Mouse (Mus musculus) spleen, postnatal 14 days (tissue): ENCODE measurements around the gene Naa10.

Experiments
- DNase-seq, 2 experiments: peaks; one replicate each; pipeline ENCODE4 v3.0.0; 2021 to 2022; ENCODE audit warnings: low spot score in 2 of 2

The Naa10 gene

DNA sequence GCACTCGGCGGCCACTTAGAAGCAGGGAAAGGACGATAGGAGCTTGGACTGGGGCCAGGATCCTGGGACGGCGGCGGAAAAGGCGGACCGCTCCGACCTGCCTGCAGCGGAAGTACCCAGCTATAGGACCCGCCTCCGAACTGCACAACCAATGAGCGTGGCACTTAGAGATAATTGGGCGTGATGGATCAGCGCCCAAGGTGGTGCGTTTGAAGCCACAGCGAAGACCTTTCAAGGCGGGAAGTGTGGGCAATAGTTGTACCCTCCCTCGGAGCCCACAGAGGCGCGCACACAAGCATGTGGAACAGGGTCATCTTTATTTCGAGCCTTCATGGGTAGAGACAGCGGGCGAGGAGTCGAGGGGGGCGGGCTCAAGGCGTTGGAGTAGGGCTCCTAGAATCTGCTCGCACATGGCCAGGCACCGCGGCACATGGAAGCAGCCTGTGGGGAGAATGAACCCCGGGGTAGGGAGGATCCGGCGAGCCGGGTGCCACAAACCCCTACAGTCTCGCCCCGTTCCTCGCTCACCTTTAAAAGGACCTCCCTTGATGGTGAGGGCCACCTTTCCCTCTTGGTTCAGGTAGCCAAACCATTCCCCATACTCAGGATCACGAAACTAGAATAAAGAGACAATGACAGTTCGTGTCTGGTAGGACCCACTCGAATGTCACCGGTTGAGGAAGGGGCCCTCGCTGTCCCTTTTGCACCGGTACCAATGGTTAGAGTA lies at the start of gene Naa10, which contains the start of gene Arhgap4:
Gene Naa10, minus strand, starts transcription at position 122 of the 727 bp plus-strand sequence.
Gene Arhgap4, minus strand, starts transcription at position 48 of the 727 bp plus-strand sequence.
- peak; percentile 70 to 77 for DNase-seq

DNA sequence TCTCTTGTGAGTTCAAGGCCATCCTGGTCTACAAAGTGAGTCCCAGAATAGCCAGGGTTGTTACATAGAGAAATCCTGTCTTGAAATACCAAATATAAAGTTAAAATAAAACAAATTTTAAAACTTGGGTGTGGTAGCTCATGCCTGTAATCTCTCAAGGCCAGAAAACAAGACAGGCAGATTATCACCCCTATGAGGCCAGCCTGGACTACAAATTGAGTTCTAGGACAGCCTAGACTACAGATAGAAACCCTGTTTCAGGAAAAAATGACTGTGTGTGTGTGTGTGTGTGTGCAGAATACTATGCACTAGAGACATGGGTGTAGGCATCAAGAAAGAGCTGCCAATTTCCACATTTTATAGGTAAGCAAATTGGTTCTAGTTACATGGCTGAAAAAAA lies 49.0 kb upstream of the Naa10 start:
- no peak for DNase-seq

- DNase-seq: no peak
Observed at GRCm38 (mm10) chrX:73969729-73970128, 48.0 kb upstream of the Naa10 start.

GRCm38 (mm10) chrX:73969167-73969566 lies 47.4 kb upstream of the Naa10 start:
- DNase-seq: no peak

DNA sequence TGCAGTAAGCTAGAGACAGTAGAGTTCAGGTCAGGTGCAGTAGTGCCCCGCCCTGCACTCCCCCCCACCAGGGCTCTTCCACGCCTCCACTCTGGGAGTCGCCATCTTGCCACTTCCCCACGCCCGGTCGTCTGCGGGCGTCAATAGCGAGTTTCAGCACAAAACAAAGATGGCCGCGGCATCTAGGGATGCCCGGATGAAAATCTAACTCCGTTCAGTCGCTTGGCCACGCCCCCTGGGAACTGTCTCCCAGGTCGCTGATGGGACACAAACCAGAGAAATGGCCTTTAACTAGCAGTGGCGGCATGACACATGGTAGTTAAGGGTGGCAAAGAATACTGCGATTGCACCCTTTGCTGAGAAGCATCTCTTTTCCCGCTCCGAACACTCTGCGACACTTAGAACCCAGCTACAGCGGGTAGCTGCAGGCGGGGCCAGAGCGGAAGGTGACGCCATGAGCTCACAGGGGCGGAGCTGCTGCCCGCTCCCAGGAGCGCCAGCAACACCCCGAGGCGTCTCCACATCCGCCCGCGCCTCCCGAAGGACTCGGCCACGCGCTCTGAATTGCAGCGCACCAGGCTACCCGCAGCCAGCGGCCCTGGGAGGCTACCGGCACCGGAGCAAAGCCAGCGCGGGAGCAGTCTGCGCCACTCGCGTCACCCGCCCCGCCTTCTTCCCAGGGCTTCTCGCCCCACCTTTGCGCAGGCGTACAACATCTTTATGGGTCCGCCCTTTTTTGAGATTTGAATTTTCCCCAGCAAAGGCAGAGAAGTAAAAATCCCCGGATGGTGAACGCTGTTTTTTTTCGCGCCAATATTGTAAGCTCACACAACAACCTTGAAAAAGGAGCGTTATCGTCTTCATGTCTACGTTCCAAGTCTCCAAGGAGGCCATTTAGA lies 45.7 kb upstream of the Naa10 start:
- DNase-seq: peak; percentile 68 to 74

GRCm38 (mm10) chrX:73966248-73967176 lies 44.8 kb upstream of the Naa10 start, which contains the start of gene Hcfc1:
Gene Hcfc1, minus strand, starts transcription at chrX:73966357.
- DNase-seq: peak; percentile 75 to 78

DNA sequence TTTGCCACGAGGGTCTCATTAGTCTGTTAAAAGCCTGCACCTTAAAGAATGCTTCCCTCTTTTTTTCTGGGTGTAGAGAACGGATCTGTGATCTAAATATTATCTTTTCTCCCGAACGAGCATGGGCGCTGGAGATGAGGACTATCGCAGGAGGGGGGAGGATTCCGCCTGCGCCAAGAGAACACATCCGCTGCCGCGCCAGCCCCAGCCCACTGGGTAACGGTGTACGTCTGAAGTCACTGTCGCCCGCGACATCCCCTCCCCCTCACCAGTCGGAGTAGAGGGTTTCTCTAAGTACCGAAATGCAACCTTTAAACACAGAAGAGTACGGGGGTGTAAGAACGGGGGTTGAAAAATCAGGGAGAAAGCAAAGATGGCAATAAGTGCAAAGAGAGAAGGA lies 43.6 kb upstream of the Naa10 start:
- DNase-seq: peak; percentile 23 to 41

GRCm38 (mm10) chrX:73964363-73964762 lies 42.6 kb upstream of the Naa10 start:
- DNase-seq: peak in 1 of 2 experiments; percentile 13

DNA sequence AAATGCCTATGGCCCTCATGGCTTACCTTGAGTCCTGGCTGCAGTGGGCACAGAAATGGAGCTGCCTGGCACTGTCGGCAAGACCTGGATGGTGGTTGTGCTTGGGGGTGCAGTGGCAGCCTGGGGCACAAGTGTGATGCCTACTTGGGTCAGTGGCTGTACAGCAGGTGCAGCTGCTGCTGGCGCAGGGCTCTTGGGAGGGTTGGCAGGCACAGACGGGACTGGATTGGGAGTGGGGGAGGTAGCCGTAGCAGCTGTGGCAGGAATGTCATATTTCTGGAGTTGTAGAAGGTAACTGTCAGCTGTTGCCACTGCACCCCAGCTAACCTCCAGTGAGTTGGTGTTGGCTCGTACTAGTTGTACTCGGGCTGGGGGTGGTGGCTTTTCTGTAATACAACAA lies 33.2 kb upstream of the Naa10 start:
- no peak for DNase-seq

DNA sequence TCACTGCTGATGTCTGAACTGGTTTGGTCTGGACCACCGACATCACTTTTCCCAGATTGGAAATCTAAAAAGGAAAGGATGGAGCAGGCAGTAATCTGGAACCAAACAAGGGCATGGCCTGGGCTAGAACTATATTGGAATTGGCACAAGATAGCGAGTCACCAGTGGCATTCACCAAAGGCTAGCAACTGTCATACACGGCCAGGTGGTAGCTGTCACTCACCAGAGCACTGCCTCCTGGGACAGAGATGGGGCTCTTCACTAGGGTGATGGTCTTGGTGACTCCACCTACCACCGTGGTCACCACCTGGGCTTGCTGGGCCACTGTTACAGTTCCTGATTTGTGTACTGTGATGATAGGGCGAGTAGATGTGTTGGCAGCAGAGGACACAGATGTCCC lies 30.9 kb upstream of the Naa10 start:
- no peak for DNase-seq

DNA sequence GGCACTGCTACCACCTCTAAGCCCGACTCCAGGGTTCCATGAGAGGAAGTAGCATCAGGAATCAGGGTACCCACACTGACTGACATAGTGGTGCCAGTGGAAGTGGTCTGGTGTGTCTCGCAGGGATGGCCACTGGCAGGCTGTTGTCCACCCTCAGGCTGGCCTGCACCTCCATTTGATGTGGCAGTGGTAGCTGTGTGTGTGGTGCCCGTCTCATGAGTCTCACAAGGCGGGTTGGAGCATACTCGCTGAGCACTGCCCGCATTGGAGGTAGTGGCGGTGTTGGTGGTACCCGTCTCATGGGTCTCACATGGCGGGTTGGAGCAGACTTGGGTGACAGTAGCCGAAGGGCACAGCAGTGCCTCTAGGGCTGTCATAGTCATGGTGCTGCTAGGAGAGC lies 27.6 kb upstream of the Naa10 start:
- no peak for DNase-seq

- peak; percentile 12 to 50 for DNase-seq
Observed at GRCm38 (mm10) chrX:73948647-73949046, 26.9 kb upstream of the Naa10 start.

DNA sequence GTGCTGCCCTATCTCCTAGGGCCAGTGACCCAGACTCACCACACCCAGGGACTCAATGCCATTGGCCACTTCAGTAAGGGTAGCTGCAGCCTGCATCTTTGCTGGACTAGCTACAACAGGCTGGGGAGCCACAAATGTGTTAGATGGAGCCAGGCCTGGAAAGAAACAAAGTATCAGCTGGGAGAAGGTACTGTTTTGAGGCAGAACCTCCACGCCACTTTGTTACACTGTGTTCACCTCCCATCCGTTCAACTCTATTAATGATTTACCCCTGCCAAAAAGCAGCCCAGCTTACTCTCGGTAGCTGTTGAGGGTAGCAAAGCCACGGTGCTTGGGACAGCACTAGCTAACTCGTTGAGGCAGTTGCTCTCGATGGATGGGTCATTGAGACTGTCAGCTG lies 25.2 kb upstream of the Naa10 start:
- DNase-seq: no peak

DNA sequence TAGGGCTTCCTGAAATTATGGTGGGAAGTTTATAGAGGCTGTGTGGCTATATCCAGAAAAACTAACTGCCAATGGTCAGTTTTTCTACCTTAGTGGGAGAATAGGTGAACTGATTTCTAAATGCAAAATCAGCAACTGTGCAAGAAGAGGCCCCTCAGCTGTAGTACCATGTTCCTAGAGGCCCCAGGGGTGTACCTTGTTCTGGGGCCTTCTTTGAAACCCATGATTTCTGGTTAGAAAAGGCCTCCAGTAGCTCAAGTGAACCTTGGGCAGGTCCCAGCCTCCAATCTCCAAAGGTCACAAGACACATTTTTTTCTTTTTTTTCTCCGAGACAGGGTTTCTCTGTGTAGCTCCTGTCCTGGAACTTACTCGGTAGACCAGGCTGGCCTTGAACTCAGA lies 20.6 kb upstream of the Naa10 start:
- no peak for DNase-seq

GRCm38 (mm10) chrX:73941860-73942259 lies 20.1 kb upstream of the Naa10 start:
- no peak for DNase-seq

GRCm38 (mm10) chrX:73931871-73932270 lies 10.1 kb upstream of the Naa10 start:
- DNase-seq: no peak

DNA sequence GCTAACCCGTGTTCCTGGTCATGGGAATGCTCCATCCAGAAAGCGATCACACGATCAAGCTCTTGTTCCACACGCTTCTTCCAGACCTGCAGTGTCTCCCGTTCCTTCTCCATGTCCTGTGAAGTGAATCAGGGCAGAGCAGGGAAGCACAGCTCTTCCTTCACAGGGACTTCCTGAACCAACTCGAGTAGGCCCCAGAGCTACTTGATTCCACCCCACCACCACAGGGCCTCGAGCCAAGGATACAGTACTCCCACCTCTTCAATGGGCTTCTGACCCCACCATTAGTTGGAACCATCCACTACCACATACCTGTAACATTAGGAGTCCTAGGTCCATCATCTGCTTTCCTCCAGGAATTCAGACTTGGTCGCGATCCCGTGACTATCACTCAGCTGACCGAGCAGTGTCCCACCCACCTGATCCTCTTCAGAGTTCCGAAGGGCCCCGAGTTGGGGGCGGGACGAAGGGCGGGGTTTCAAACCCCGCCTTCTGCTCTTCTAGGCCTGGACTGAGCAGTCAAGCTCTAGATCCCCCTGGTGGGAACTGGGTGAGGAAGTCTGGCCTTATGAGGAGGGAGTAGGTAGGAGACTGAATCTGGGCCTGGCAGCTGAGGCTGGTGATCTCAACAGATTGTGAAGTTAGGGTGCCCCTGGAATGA lies 8.8 kb upstream of the Naa10 start, which contains the start of gene Renbp:
Gene Renbp, minus strand, starts transcription at position 449 of the 661 bp plus-strand sequence.
- peak; percentile 14 to 30 for DNase-seq

GRCm38 (mm10) chrX:73922550-73922882 lies 772 bp upstream of the Naa10 start:
- no peak for DNase-seq

DNA sequence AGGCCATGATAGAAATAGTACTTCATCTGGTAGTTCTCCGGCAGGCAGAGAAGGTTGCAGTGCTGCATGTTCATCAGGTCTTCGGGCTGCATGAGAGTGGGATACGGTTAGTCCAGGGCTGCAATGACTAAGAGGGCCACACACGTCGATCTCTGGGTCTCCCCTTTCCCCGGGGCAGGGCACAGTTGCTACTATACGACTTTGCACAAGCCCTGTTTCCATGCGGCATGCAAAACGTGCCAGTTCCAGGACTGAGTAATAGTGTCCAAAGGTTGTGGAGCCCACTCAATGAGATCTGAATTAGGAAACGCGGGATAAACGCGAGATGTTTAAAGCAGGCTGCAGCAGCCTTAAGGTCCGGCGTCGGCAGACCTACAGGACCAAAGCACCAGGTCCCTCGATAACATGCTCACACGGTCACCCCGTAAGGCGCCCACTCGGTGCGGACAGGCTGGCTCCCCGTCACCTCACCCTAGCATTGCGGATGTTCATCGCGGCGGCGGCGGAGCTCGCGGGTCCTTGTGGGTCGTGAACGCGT lies 390 bp downstream of the Naa10 start:
- no peak for DNase-seq

DNA sequence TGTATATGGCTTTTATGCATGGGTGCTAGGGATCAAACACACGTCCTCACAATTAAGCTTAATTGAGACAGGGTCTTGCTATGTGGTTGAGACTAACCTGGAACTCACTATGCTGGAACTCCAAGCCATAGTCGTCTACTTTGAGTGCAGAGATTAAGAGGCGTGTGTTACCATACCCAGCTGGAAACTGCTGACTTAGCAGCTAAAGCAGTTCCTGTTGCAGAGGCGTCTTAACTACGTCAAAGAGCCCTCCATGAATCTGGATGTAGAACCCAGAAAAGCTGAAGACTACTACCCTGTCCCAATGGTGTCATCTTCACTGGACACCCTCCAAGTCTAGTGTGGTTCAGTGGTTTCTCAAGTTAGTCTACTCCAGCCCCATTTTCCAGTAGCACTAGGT lies 3.1 kb downstream of the Naa10 start:
- DNase-seq: no peak

DNA sequence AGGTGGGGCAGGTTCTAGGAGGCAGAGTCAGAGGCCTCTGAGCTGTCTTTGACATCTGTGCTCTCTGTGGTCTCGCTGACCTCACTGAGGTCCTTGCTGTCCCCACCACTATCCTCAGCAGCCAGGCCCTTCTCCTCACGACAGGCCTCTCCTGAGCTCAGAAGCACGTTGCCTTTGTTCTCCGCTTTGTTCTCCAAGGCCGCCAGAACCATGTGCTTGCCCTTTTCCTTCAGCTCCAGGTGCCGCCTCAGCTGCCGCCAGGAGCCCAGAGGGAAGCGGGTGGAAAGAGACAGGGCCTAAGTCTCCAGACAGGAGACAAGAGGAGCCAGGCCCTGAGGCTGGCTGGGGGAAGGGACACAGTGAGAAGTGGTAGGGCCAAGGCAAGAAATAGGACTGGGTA lies 4.8 kb downstream of the Naa10 start:
- no peak for DNase-seq
